Mouse (Mus musculus): ENCODE measurements at regions not wholly inside any gene's neighbourhood (a gene's known extent, or its start where the extent isn't known, plus 50 kb on each side); places are given as distances from the start of the nearest gene placed in this dataset.

- no peaks in the 10 kb centered on the region for H3K79me2 ChIP-seq (replicated peaks; ENCODE audit: control insufficient read depth, extremely low read depth, insufficient read depth, poor library complexity, severe bottlenecking)
- no peak overlapping the region for H3K27ac ChIP-seq (ENCODE audit: insufficient read depth, low read depth)
- H3K4me1 ChIP-seq (ENCODE audit: control insufficient read depth in 1 of 2, insufficient read depth in 2 of 2), result no peaks in the 10 kb centered on the region
- no peaks in the 10 kb centered on the region for H3K27me3 ChIP-seq (replicated peaks)
- DNase-seq (ENCODE audit: extremely low read depth), result no peak
- no peaks in the 10 kb centered on the region for H3K36me3 ChIP-seq (replicated peaks in 1 of 2; ENCODE audit: control insufficient read depth in 1 of 2, insufficient read depth in 1 of 2, low read length in 1 of 2)
- no peak overlapping the region for H3K4me3 ChIP-seq (replicated peaks in 1 of 3; ENCODE audit: low read depth in 2 of 3, low read length in 2 of 3, poor library complexity in 1 of 3)
- H3K9me3 ChIP-seq (replicated peaks; ENCODE audit: low read length), result peaks cover 86% of the 10 kb centered on the region
- dilution Hi-C loops (cut with MboI; ENCODE audit: extremely low pct_ligation_motif_present, extremely low pct_unique_long_range_greater_than_20kb, low sequenced_read_pairs) (no loop called here), in situ Hi-C loops (cut with MboI; ENCODE audit: low pct_ligation_motif_present, low pct_unique_long_range_greater_than_20kb, low sequenced_read_pairs) (no loop called here)
- TF ChIP-seq CHD2 (IDR thresholded peaks at IDR 0.05; ENCODE audit: low read length) (no peak), MEF2A (IDR thresholded peaks at IDR 0.05; ENCODE audit: borderline replicate concordance, low read depth, low read length) (no peak), USF1 (IDR thresholded peaks at IDR 0.05; ENCODE audit: low read depth, low read length) (no peak), SMC3 (IDR thresholded peaks at IDR 0.05; ENCODE audit: low read depth, low read length) (no peak), BHLHE40 (IDR thresholded peaks at IDR 0.05; ENCODE audit: low read depth, low read length) (no peak), RCOR1 (conservative IDR thresholded peaks at IDR 0.05; ENCODE audit: low read depth, low read length) (no peak), CTCF (conservative IDR thresholded peaks at IDR 0.05 in 1 of 2, IDR thresholded peaks at IDR 0.05 in 1 of 2; ENCODE audit: low read depth in 2 of 2, low read length in 2 of 2) (no peak), MAZ (IDR thresholded peaks at IDR 0.05; ENCODE audit: low read depth, low read length) (no peak), ZC3H11A (IDR thresholded peaks at IDR 0.05; ENCODE audit: low read depth, low read length) (no peak), SIN3A (IDR thresholded peaks at IDR 0.05; ENCODE audit: low read length) (no peak)
- no peak overlapping the region for H3K4me2 ChIP-seq (ENCODE audit: insufficient read depth, low read depth, poor library complexity, severe bottlenecking)
- no peak overlapping the region for H3K9ac ChIP-seq (ENCODE audit: insufficient read depth, low read depth)
Observed at GRCm38 (mm10) chr4:142492926-142493492, 253.8 kb upstream of the Kazn start.

DNA sequence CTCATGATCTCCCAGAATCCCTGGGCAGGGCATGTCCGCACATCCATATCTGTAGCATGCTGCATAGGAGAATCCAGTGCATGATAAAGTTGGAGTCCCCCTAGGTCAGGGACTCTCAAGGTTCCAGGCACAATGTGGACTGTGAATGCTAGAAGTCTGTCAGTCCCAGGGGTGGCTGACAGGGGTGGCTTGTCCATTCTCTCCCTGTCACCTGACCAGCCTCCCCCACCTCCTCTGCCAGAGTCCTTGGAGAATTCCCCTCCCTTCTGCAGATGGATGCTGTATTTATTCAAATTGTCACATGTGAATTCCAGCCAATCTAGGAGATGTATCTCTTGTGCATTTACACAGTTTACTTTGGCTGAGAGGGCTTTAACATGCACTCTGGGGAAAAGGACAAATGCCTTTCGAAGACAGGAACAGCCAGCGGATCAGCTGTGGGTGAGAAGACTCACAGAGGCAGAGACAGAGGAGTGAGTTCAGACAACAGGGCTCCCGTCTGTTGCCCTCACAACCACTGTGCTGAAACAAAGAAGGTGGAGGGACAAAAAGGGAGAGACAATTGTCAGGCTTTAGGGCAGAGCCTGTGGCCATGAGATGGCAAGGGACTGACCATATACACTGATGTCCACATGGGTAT is 246.7 kb upstream of the Kazn start:
- no peaks in the 10 kb centered on the region for H3K4me1 ChIP-seq (ENCODE audit: control insufficient read depth in 1 of 2, insufficient read depth in 2 of 2)
- DNase-seq (ENCODE audit: extremely low read depth), result no peak
- H3K79me2 ChIP-seq (replicated peaks; ENCODE audit: control insufficient read depth, extremely low read depth, insufficient read depth, poor library complexity, severe bottlenecking), result no peaks in the 10 kb centered on the region
- H3K4me2 ChIP-seq (ENCODE audit: insufficient read depth, low read depth, poor library complexity, severe bottlenecking), result no peak overlapping the region
- H3K27me3 ChIP-seq (replicated peaks), result no peaks in the 10 kb centered on the region
- no peak overlapping the region for H3K27ac ChIP-seq (ENCODE audit: insufficient read depth, low read depth)
- TF ChIP-seq MYC (IDR thresholded peaks at IDR 0.05; ENCODE audit: low read depth, low read length) (no peak), MAFK (IDR thresholded peaks at IDR 0.05; ENCODE audit: insufficient replicate concordance, low read length) (no peak), CHD1 (IDR thresholded peaks at IDR 0.05; ENCODE audit: low read depth, low read length) (no peak), POLR2A (IDR thresholded peaks at IDR 0.05; ENCODE audit: low read depth, low read length) (no peak), MAZ (IDR thresholded peaks at IDR 0.05; ENCODE audit: low read depth, low read length) (no peak)
- dilution Hi-C loops (cut with MboI; ENCODE audit: extremely low pct_ligation_motif_present, extremely low pct_unique_long_range_greater_than_20kb, low sequenced_read_pairs) (no loop called here), in situ Hi-C loops (cut with MboI; ENCODE audit: low pct_ligation_motif_present, low pct_unique_long_range_greater_than_20kb, low sequenced_read_pairs) (no loop called here)
- H3K9ac ChIP-seq (ENCODE audit: insufficient read depth, low read depth), result no peak overlapping the region
- H3K9me3 ChIP-seq (replicated peaks; ENCODE audit: low read length), result peaks cover 45% of the 10 kb centered on the region
- no peak overlapping the region for H3K4me3 ChIP-seq (replicated peaks in 1 of 3; ENCODE audit: low read depth in 2 of 3, low read length in 2 of 3, poor library complexity in 1 of 3)
- H3K36me3 ChIP-seq (replicated peaks in 1 of 2; ENCODE audit: control insufficient read depth in 1 of 2, insufficient read depth in 1 of 2, low read length in 1 of 2), result no peaks in the 10 kb centered on the region

DNA sequence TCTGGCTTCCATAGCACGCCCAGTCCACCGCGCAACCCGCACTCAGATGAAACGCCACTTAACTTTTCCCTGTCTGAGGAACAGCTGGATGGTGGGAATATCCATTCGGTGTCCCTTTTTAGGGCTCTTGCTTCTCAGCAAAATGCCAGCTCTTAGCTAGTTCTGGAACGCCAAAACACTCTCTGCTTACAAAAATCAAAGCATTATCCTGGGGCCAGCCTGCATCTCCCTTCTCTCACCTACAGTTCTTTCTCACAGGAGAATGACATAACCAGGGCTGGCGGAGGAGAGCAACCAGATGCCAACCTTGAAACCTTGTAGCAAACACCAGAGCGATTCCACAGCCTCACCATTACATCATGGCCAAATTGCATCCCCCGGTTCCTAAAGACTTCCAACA is 236.4 kb upstream of the Kazn start:
- Histone ChIP-seq H3K9ac (ENCODE audit: insufficient read depth, low read depth) (no peak overlapping the region), H3K4me2 (ENCODE audit: insufficient read depth, low read depth, poor library complexity, severe bottlenecking) (no peak overlapping the region), H3K27ac (ENCODE audit: insufficient read depth, low read depth) (no peak overlapping the region), H3K36me3 (replicated peaks in 1 of 2; ENCODE audit: control insufficient read depth in 1 of 2, insufficient read depth in 1 of 2, low read length in 1 of 2) (no peaks in the 10 kb centered on the region), H3K4me3 (replicated peaks in 1 of 3; ENCODE audit: low read depth in 2 of 3, low read length in 2 of 3, poor library complexity in 1 of 3) (no peak overlapping the region), H3K27me3 (replicated peaks) (no peaks in the 10 kb centered on the region), H3K79me2 (replicated peaks; ENCODE audit: control insufficient read depth, extremely low read depth, insufficient read depth, poor library complexity, severe bottlenecking) (no peaks in the 10 kb centered on the region), H3K9me3 (replicated peaks; ENCODE audit: low read length) (peaks cover 45% of the 10 kb centered on the region), H3K4me1 (ENCODE audit: control insufficient read depth in 1 of 2, insufficient read depth in 2 of 2) (no peaks in the 10 kb centered on the region)
- dilution Hi-C loops (cut with MboI; ENCODE audit: extremely low pct_ligation_motif_present, extremely low pct_unique_long_range_greater_than_20kb, low sequenced_read_pairs), result no loop called here
- in situ Hi-C loops (cut with MboI; ENCODE audit: low pct_ligation_motif_present, low pct_unique_long_range_greater_than_20kb, low sequenced_read_pairs), result no loop called here
- TF ChIP-seq EP300 (IDR thresholded peaks at IDR 0.05; ENCODE audit: low read length) (no peak), IRF4 (IDR thresholded peaks at IDR 0.05; ENCODE audit: low read depth, low read length) (no peak), E2F4 (IDR thresholded peaks at IDR 0.05; ENCODE audit: insufficient replicate concordance, low read depth, low read length) (no peak), MAFK (IDR thresholded peaks at IDR 0.05; ENCODE audit: insufficient replicate concordance, low read length) (no peak), ETS1 (conservative IDR thresholded peaks at IDR 0.05; ENCODE audit: low read depth, low read length) (no peak), ZC3H11A (IDR thresholded peaks at IDR 0.05; ENCODE audit: low read depth, low read length) (no peak), ELF1 (IDR thresholded peaks at IDR 0.05; ENCODE audit: low read depth, low read length) (no peak)
- DNase-seq (ENCODE audit: extremely low read depth), result no peak

Measured in CH12.LX (cell line).